Mouse (Mus musculus): ENCODE data around the gene Ipmk.

The Ipmk gene

GRCm38 (mm10) chr10:71347509-71347949 is at the start of gene Ipmk:
Gene Ipmk, plus strand, starts transcription at chr10:71347763.
- peak; percentile 100 for DNase-seq (ENCODE audit: low spot score)

- DNase-seq (ENCODE audit: low spot score) = no peak
These were observed 47.4 kb upstream of the Ipmk start for GRCm38 (mm10) chr10:71300161-71300560.

- no peak for DNase-seq (ENCODE audit: low spot score)
These were observed 45.1 kb upstream of the Ipmk start for GRCm38 (mm10) chr10:71302490-71302889.

GRCm38 (mm10) chr10:71306190-71306589 is 41.4 kb upstream of the Ipmk start:
- peak; percentile 29 for DNase-seq (ENCODE audit: low spot score)

- no peak for DNase-seq (ENCODE audit: low spot score)
These were observed 40.8 kb upstream of the Ipmk start for GRCm38 (mm10) chr10:71306759-71307158.

- DNase-seq (ENCODE audit: low spot score) = no peak
These were observed 39.4 kb upstream of the Ipmk start for GRCm38 (mm10) chr10:71308199-71308598.

GRCm38 (mm10) chr10:71310288-71310687 is 37.3 kb upstream of the Ipmk start:
- no peak for DNase-seq (ENCODE audit: low spot score)

- DNase-seq (ENCODE audit: low spot score) = no peak
These were observed 33.0 kb upstream of the Ipmk start for GRCm38 (mm10) chr10:71314596-71314995.

- DNase-seq (ENCODE audit: low spot score) = no peak
These were observed 31.5 kb upstream of the Ipmk start for GRCm38 (mm10) chr10:71316056-71316455.

GRCm38 (mm10) chr10:71316497-71316896 is 31.1 kb upstream of the Ipmk start:
- no peak for DNase-seq (ENCODE audit: low spot score)

- no peak for DNase-seq (ENCODE audit: low spot score)
These were observed 23.9 kb upstream of the Ipmk start for GRCm38 (mm10) chr10:71323669-71324068.

GRCm38 (mm10) chr10:71326123-71326522 is 21.4 kb upstream of the Ipmk start:
- DNase-seq (ENCODE audit: low spot score) = no peak

GRCm38 (mm10) chr10:71326789-71327188 is 20.8 kb upstream of the Ipmk start:
- peak; percentile 73 for DNase-seq (ENCODE audit: low spot score)

- no peak for DNase-seq (ENCODE audit: low spot score)
These were observed 20.2 kb upstream of the Ipmk start for GRCm38 (mm10) chr10:71327386-71327785.

GRCm38 (mm10) chr10:71328382-71328781 is 19.2 kb upstream of the Ipmk start:
- no peak for DNase-seq (ENCODE audit: low spot score)

- DNase-seq (ENCODE audit: low spot score) = no peak
These were observed 18.7 kb upstream of the Ipmk start for GRCm38 (mm10) chr10:71328870-71329269.

- DNase-seq (ENCODE audit: low spot score) = no peak
These were observed 18.3 kb upstream of the Ipmk start for GRCm38 (mm10) chr10:71329295-71329694.

GRCm38 (mm10) chr10:71330070-71330469 is 17.5 kb upstream of the Ipmk start:
- no peak for DNase-seq (ENCODE audit: low spot score)

- DNase-seq (ENCODE audit: low spot score) = no peak
These were observed 15.7 kb upstream of the Ipmk start for GRCm38 (mm10) chr10:71331908-71332307.

GRCm38 (mm10) chr10:71332376-71332775 is 15.2 kb upstream of the Ipmk start:
- no peak for DNase-seq (ENCODE audit: low spot score)

- DNase-seq (ENCODE audit: low spot score) = no peak
These were observed 14.7 kb upstream of the Ipmk start for GRCm38 (mm10) chr10:71332859-71333258.

- DNase-seq (ENCODE audit: low spot score) = no peak
These were observed 9.8 kb upstream of the Ipmk start for GRCm38 (mm10) chr10:71337733-71338132.

- DNase-seq (ENCODE audit: low spot score) = no peak
These were observed 9.2 kb upstream of the Ipmk start for GRCm38 (mm10) chr10:71338156-71338905.

- DNase-seq (ENCODE audit: low spot score) = peak; percentile 43
These were observed 8.1 kb upstream of the Ipmk start for GRCm38 (mm10) chr10:71339463-71339862.

Measured in urinary bladder, postnatal 14 days (tissue).